Mouse (Mus musculus): ENCODE measurements around the gene Cdc42ep2. TPM values are rescaled to one million over a fixed set of nuclear protein-coding genes. Genes with fewer than 3 reads are reported as not detected.
A peak's percentile ranks its signal among the peaks of the same experiment; 100 is the strongest.
"Not testable (repeated sequence)": the region's sequence is repeated elsewhere in the genome, so short reads cannot be mapped to it uniquely, and the experiment has no call there.

Cdc42ep2 gene
- total RNA-seq, 2 experiments from 2014 or later = 0.38 TPM; not detected in 1

DNA sequence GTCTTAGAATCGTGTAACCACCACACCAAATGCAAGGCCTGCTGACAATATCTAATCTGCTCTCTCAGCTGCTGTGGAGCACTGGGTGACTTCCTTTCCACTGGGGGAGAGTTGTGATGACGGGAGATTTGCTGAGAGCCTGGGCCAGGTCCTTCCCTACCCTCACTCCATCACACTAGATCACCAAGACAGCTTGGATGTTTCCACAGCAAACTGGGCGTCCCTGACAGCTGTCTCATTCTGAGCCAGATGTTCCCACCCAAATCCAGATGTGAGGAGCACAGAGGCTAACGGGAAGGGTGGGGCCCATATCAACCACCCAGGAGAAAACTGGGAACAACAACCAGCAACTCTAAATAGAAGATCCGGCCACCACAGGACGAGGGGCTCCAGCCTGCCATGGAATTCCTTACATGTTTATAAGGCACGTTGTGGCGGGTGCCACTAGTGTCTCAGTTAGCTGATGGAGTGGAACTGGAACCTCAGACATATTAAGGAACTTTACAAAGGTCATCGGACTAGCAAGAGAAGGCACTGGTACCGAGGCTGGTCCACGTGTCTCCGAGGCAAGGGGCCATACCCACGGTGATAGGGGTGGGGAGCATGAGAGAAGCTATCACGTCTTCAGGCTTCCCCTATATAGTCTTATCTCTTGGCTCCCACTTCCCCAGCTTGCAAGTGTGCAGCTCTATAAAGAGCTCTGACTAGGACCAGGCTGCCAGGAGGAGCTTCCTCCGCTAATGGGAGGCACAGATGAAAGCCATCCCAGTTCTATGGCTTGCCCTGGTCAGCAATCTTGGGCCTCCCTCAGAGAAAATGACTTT is 2.3 kb downstream of the Cdc42ep2 start:
- ATAC-seq (replicated peaks; ENCODE audit: low FRiP score, poor library complexity, severe bottlenecking) = peak; percentile 40

DNA sequence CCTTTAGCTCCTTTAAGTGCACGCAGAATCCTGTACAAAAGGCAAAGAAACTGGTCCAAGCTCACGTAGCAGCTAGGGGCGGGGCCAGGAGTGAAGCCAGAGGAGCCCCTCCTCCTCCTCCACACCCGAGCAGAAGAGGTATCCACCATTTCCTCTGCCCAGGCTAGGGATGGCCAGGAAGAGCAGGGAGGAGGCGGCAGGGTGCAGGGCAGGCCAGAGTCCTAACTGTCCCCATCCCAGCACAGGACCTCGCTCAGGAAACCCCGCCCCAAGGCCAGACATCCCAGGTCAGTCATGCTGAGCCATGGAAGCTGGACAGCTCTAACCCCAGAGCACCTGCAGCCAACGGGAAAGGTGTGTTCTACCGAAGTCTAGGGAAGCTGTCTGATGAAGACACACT is 2.9 kb downstream of the Cdc42ep2 start:
- peak; percentile 16; the same call in 1 of the 2 replicates for ATAC-seq (replicated peaks; ENCODE audit: low FRiP score, poor library complexity, severe bottlenecking)

DNA sequence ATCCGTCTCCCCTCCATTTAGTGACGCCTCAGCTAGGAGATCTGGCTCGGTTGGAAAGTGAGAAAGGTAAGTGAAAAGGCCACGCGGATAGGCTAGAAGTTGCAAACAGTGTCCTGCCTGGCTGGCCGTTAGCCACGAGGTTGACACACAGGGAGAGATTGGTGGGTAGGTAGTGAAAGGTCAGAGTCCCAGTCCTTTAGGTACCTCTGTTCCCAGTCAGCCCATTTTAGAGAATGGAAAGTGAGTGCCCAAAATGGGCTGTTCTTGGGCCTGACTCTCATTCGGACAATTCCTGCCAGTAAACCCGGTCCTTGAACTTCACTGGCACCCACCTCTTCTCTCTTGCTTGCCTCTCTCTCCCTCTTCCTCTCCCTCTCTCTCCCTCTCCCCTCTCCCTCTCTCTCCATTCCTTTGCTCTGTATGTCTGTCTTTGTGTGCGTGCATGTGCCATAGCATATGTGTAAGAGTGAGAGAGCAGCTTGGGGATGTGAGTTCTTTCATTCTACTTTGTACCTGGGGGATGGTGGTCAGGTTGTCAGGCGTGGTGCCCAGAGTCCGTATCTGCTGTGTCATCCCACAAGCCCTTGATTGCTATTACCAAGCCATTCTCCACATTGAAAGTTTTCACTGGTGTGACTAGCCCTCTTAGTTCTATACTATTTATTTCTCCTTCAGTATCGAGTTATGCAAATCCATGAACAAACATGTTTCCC is 11.5 kb downstream of the Cdc42ep2 start, which contains the start of gene Dpf2:
TSS of gene Dpf2 (minus strand) at position 4 of the 713 bp plus-strand sequence.
- peak; percentile 67 for ATAC-seq (replicated peaks; ENCODE audit: low FRiP score, poor library complexity, severe bottlenecking)

DNA sequence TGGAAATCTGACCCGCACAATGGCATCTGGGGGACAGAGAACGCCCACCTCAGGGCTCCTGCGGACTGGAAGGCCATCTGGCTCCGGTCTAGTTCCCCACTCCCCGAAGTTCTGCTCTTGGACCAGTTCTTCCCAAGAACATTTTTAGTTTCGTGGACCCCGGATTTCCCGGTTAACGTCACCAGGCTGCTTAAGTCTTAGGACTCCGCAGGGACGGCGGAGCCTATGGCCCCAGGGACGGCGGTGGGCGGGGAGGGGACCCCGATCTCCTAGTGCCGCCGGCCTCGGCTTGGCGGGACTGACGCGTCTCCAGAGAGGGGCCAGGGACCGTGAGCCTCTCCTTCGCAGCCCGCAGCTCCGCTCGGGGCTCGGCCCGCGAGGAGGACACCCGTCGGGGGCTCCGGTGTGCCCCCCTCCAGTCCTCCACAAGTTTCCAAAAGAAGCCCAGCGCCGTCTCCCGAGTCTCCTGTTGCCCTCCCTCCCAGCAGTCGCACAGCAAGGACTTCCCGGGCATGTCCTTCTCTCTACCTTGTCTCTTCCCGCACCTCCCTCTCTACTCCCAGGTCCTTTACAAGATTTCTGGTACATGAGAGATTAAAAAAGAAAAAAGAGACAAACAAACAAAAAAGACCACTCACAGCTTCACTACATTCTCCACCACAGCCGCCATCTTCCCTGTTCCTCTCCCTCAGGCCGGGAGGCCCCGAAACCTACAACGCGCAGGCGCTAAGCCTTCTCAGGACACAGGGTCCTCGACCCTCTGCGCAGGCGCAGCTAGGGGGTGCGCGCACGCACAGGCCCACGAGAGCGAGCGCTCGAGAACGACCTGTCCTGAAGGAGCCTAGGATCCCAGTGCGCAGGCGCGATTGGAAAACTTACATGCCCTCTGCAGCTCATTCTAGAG is 12.3 kb downstream of the Cdc42ep2 start:
- peak; percentile 92 for ATAC-seq (replicated peaks; ENCODE audit: low FRiP score, poor library complexity, severe bottlenecking)

DNA sequence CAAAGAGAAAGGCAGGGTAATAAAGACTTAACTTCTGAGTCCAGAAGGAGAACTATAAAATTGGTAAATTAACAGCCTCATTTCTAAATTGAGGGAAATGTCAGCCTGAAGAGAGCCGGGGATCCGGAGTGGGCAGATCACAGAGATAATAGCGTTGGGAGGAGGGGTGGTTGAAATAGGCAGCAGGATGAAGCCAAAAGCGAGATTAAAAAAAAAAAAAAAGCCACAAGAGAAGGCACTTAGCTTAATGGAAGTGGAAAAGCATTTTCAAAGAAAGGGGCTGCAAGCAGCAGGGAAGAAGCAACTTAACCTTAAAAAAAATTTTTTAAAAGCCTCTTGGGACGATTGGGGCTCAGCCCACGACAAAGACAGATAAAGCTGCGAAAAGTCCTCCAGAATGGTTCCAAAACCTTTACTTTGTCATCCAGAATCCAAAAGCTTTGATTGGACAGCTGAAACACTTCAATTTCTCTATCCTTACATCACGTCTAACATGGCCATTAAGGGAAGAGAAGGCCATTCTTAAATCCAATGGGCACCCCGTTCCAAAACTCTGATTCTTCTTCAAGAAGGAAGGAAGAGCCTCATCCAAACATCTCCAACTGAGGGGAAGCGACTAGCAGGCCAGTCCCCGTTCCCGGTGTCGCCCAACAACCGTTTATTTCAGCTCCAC is 13.1 kb downstream of the Cdc42ep2 start:
- no peak for ATAC-seq (replicated peaks; ENCODE audit: low FRiP score, poor library complexity, severe bottlenecking)

DNA sequence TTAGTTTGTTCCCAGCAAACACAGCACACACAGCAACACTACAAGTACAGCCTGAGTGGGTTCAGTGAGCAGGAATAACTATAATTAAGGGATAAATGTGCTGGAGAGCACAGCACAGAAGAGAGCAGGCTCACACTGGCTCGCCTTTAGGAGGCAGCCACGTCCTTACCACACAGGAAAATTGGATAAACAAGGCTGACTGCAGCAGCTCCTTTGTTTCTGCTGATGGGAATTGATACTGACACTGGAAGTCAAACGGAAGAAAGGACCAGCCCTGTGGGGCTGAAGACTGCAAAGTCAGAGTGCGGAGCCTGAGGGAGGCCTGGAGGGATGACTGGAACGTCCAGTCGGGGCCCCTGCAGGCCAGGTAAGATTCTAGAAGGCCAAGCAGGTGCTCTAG is 14.4 kb downstream of the Cdc42ep2 start:
- no peak for ATAC-seq (replicated peaks; ENCODE audit: low FRiP score, poor library complexity, severe bottlenecking)

DNA sequence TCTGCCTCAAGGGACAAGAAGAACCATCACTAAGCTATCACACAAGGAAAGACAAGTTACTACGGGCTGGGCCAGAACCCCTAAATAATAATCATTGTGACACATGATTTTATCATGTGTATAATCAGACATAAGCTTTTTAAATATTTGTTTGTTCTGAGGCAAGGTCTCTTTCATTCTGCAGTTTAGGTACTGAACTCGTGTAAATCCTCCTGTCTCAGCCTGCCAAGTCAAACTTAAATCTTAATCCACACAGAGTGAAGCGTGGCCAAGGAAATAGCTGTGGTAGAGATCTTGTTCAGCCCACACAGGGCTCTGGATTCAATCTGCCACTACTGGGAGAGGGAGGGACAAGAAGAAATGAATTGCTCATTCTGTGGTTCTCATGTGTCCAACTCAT is 17.3 kb downstream of the Cdc42ep2 start:
- ATAC-seq (replicated peaks; ENCODE audit: low FRiP score, poor library complexity, severe bottlenecking) = no peak

DNA sequence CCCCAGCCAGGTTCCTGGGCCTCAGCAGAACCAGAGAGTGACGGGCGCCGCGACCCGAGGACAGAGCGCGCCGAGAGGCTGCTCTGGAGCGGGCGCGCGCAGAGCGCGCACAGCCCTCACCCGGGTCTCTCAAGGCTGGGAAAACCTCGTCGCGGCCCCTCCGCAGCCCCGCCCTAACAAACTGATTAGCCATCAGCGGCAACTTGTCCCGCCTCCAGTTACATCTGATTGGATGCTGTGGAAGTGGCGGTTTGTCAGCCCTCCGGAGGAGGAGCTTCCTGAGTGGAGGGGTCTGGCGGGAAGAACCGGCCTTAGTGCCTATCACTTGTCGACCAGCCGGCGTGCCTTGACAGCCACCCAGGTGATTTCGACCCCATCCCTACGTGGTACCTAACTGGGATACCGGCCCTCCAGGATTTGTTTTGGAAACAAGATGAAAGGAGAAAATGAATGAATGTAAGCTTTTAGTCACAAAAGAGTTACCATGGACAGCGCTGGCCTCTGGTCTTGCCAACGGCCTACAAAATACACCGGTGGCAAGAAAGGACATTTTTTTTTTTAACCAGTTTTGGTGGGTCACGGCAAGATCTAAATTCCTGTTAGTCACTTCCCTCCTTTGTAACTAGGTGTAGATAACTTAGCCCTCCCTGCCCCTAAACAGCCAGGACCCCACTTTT is 30.5 kb downstream of the Cdc42ep2 start, which contains the start of gene Tigd3:
TSS of gene Tigd3 (minus strand) at position 148 of the 677 bp plus-strand sequence.
- peak; percentile 95 for ATAC-seq (replicated peaks; ENCODE audit: low FRiP score, poor library complexity, severe bottlenecking)

DNA sequence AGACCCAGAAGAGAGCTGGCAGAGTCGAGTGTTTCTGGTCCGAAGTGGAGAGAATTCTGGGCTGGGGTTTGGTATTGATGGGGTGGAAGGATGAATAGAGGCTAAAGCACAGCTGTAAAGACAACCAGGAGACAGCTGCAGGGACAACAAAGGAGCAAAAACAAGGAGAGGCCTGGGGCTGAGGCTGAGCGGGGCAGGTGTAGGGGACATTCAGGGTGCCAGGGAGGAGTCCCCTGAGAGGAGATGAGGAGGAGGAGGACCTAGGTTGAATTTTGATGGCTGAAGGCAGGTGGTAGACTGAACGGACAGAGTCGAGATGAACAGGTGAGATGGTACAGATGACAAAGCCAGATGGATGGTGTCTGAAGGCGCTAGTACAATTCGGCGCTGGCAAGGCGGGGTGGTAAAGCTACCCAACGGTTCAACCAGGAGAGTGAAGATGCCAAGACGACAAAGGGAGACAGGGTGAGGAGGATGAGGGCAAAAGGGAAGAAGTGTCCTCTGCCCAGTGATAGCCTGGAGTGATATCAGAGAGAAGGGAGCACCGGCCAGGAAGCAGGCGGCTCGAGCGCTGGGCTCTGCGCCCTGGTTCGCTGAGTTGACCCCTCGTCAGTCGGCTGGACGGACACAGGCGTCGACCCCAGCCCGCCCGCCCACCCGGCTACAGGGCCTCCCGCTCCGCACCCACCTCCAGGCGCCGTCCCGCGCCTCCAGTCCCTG is 31.2 kb downstream of the Cdc42ep2 start:
- 0 out of 2 replicates have a peak, but pooled peaks have one; percentile 14 for ATAC-seq (replicated peaks; ENCODE audit: low FRiP score, poor library complexity, severe bottlenecking)

DNA sequence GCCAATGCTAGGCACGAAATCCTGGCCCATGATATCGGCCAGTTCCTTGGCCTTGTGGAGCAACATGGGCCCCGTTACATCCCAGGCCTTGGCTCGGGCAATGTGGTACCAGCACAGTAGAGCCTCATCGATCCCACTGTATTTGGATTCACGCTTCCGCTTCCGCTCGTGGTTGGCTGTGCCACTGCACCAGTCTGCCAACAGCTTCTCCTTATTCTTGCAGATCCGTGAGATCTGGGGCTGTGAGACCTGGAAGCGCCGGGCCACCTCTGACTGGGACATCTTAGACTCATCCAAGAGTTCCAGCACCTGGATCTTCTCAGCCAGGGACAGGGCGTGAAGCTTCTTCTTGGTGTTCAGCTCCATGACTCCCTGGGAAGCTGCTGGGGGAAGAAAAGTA is 31.9 kb downstream of the Cdc42ep2 start:
- ATAC-seq (replicated peaks; ENCODE audit: low FRiP score, poor library complexity, severe bottlenecking) = no peak

DNA sequence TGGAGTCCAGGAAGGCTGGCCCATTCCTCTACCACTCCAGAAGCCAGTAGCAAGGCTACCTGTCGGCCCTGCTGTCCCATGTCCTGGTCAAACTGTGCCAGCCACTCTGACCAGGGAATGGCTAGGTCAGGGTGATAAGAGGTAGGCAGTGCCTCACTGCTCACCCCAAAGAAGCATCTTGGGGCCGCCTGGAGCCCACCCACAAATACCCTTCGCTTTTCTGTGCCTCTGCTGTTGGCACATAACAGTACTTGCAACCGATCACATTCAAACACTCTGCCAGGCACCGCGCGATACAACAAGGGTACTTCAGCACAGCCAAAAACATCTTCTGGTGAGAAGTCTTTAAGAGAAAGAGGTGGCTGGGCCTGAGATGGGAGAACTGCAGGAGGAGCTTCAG is 32.4 kb downstream of the Cdc42ep2 start:
- ATAC-seq (replicated peaks; ENCODE audit: low FRiP score, poor library complexity, severe bottlenecking) = no peak

DNA sequence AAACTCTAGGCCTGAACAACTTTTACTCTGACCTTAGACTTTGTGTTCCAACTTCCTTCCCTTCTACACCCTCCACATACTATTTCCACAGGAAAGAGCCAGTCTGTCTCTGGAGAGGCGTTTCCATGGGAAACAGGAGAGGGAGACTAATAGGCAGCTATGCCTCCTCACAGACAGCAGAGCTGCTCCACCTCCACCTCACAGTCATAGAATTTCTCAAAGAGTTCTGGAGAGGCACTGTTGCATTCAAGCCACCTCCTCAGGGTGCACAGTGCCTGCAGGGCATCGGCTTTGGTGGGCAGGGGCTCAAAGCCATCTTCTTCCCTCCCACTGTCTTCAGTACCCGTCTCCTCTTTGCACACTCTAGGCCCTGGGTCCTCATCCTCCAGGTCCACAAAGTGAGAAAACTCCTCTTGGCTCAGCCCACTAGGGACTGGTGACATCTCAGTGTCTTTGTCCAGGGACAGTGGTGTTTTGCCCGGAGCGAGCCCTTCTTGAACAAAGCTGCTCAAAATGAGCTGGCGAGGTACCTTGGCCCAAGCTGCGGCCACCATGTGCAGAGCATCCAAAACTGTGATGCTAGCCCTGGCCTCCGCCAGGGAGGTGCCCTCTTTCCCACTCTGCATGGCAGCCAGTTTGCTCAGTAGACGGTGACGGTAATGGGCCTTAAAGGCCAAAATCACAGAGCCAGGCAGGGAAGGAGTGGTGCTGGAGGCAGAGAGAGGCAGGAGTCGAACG is 32.9 kb downstream of the Cdc42ep2 start:
- no peak for ATAC-seq (replicated peaks; ENCODE audit: low FRiP score, poor library complexity, severe bottlenecking)

DNA sequence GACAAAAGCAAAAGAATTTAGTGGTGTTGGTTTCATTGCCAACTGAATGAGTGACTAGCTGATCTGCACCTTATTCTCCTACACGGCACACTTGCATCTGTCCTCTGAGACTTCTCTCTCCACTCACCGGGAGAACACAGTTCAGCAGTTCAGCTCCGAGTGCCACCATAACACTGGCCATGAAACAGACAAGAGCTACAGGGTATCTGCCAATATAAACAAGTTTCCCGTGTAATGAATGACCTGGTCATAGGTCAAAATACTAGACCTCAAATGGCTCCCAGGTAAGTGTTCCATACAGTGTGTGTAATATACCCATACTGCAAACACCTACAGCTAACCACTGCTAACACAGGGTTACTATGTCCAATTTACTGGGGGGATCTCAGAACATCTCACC is 35.4 kb downstream of the Cdc42ep2 start:
- ATAC-seq (replicated peaks; ENCODE audit: low FRiP score, poor library complexity, severe bottlenecking) = no peak

DNA sequence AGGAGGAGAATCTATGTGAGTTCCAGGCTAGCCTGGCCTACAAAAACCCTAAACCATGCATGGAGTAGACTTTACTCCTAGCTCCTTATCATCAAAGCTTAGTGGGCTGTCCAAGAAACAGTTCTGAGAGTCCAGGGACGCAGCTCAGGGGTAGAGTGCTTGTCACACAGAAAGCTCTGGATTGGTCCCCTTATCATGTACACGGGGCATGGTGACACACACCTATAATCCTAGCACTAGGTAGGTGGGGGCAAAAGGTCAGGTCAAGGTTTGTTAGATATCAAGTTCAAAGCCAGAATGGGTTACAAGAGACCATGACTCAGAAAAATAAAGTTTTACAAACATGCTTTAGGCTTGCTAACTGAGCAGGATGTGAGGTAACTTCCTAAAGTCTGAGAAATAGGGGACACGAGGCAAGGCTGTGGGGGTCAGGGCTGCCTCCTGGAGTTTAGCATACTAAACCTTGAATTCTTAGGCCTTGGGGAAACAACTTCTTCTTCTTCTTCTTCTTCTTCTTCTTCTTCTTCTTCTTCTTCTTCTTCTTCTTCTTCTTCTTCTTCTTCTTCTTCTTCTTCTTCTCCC is 37.3 kb downstream of the Cdc42ep2 start:
- ATAC-seq (replicated peaks; ENCODE audit: low FRiP score, poor library complexity, severe bottlenecking) = no peak

DNA sequence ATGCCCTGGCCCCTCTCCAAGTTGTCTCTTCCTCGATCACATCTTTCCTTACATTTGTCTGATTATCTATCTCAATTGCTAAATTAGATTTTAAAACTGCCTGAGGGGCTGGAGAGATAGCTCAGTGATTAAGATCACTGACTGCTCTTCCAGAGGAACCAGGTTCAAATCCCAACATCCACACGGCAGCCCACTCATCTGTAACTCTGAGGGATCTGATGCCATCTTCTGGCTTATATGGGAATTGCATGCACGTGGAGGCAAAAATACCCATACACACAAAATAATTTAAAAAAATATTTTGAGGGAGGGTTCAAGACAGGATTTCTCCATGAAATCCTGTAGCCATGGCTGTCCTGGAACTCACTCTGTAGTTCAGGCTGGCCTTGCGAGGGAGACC is 38.8 kb downstream of the Cdc42ep2 start:
- ATAC-seq (replicated peaks; ENCODE audit: low FRiP score, poor library complexity, severe bottlenecking) = peak; percentile 57

DNA sequence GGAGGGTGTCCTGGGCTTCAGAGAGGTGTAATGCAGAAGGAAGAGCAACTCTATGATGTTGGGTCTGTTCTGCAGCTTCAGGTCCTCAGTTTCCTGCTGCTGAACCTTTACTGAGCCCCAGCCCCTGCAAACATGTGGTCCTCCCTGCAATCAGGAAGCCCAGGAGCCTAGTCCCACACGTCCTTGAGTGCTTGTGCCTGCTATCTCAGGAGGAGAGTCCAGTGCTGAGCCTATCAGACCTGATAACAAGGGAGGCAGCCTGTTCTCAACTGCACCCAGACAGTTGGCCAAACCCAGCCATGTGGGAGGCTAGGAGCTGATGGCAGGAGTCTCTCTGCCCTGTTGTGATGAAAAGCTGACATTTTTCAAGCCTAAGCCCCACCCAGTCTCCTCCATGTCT is 40.7 kb downstream of the Cdc42ep2 start:
- ATAC-seq (replicated peaks; ENCODE audit: low FRiP score, poor library complexity, severe bottlenecking) = peak; percentile 23; the same call in 1 of the 2 replicates

DNA sequence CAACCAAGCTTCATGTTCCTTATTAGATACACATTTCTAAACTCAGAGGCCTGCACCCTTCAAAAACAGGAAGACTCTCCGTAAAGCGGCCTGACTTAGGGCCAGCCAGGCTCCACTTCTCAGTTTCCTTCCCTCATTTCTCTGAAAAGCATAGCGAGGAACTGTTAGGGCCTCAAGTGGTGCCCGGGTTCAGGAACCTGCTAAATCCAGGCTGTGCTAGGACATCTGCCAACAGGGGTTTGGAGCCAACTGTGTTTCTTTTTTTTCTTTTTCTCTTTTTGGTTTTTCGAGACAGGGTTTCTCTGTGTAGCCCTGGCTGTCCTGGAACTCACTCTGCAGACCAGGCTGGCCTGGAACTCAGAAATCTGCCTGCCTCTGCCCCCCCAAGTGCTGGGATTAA is 42.5 kb downstream of the Cdc42ep2 start:
- ATAC-seq (replicated peaks; ENCODE audit: low FRiP score, poor library complexity, severe bottlenecking) = not testable (repeated sequence)
